Mouse (Mus musculus): ENCODE results near the gene Gm21992.

Gene Gm21992

DNA sequence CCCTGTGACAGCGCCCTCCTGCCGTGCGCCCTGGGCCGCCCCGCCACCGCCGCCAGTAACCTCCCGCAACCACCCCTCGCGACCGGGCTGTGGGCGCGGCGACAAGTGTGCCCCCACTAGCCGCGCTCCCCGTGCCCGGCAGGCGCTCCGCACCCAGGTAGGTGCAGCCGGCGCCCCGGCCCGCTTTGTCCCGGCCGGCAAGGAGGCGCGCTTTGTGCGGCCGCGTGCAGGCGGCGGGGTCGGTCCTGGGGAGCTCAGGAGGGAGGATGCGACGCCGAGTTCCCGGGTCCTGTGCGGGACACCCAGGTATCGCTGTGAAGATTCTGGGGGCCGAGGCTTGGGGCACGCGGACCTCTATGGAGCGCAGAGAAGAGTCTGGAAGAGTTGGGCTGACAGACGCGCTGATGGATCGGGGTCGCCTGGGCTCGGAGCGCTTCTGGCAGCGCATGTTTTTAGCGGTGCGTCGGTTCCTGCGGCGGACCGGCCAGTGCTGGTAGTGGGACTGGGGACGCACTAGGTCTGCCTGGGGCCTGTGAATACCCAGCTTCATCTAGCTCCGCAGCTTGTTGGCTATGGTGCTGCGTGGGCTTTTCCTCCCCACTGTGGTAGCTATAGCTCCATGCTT is 99.1 kb downstream of the Gm21992 start:
- DNase-seq (ENCODE audit: low spot score in 2 of 2), result peak in 1 of 2 experiments; percentile 33

DNA sequence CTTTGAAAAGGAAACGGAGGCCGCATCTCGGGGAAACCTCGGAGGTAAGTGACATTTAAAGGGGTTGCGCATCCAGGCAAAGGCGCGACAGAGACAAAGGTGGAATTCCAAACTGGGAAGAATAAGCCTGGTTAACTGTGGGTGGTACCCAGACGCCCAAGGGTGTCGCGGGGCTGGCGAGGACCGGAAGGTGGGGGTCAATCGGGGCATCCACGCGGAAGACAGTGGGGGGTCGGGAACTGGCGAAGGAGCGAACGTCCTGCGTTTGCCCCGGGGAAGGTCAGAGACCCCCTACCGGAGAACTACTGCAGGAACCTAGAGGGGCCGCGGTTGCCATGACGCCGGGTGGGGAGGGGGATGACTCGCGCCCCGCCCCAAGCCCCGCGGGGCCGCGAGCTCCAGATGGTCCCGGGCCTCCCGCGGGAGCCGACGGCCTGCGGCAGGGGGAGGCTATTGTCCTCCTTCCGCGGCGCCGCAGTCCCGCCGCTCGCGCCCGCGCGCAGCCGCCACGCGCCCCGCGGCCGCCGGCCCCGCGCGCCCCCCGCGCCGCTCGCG is 99.7 kb downstream of the Gm21992 start:
- no peak for DNase-seq (ENCODE audit: low spot score in 2 of 2)

GRCm38 (mm10) chr19:4711098-4711600 is 100.3 kb downstream of the Gm21992 start, which contains the start of gene Sptbn2:
Gene Sptbn2, plus strand, starts transcription at chr19:4711167.
- DNase-seq (ENCODE audit: low spot score in 2 of 2), result no peak

- DNase-seq (ENCODE audit: low spot score in 2 of 2), result no peak
These were observed 102.6 kb downstream of the Gm21992 start for GRCm38 (mm10) chr19:4708765-4709164.

DNA sequence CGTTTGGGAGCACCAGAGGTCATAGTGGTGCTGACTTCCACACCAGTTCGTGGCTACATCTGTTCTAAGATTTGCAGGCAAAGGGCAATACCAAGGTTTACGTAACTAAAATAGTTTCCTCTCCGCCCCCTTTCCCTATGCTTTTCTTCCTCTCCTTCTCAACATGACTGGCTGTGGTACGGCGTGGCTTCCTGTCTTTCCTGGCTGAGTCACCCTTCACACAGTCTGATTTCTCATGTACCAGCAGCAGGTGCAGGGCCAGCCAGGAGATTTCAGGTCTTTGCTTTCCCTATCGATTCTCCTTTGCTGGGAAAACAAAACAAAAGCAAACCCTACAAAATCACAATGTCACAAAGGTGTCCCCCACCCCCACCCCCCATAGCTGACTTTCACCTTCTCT is 110.2 kb downstream of the Gm21992 start:
- no peak for DNase-seq (ENCODE audit: low spot score in 2 of 2)

- DNase-seq (ENCODE audit: low spot score in 2 of 2), result no peak
These were observed 110.8 kb downstream of the Gm21992 start for GRCm38 (mm10) chr19:4700656-4701055.

DNA sequence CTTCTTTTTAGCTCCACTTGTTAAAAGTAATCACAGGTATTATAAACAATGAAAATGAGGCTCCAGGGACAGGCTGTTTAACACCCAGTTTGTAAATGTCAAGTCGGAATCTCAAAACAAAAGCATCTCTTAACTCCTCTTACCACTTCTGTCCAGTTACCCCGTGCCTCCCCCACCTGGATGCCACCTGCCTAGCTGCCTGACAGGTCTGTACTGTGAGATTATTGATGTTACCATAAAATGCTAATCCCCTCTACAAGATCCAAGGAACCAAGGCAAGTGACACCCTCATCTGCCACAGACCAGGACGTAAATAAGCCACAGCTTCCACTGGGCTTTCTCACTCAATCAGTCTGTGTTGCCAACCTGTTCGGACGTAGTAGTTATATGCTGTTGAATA is 111.6 kb downstream of the Gm21992 start:
- no peak for DNase-seq (ENCODE audit: low spot score in 2 of 2)

DNA sequence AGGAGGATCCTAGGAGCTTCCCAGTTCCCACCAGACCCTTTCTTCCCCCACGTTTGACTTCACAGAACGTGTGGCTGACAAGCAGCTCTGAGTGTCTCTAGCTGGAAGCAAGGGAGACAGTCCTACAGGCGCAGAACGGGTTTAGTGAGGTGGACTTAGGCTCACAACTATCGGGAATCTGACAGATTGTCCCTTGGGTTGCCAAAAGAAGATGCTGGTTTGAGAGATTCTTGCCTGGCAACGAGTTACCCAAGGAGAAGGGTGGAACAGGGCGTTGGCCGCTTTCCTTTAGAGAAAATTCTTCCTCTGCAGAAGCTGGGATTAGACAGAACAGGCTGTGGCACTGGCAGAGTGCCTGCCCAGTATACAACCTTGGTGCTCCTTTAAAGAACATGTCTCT is 112.6 kb downstream of the Gm21992 start:
- no peak for DNase-seq (ENCODE audit: low spot score in 2 of 2)

DNA sequence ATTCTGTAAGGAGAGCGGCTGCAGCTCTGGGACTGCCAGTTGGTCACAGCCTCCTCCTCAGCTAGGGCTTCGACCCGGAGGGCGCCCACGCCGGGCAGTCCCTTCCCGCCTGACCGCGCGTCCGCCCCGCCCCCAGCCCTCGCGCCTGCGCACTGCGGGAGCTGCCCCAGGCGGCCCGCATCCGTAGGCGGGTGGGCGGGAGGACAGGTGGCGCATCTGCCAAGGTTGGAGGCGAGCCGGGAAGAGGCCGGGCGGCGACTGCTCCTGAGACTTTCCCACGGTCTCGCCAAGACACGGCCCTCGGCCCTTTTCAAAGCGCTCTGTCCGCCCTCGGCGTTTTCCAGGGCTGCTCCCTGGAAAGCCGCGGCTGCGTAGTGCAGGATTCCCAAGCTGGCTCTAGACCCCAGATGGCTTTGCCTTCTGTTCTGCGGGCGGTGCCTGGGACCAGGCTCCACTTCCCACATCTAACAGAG is 113.2 kb downstream of the Gm21992 start, which contains the start of gene Gm960:
Gene Gm960, minus strand, starts transcription at position 464 of the 473 bp plus-strand sequence.
- DNase-seq (ENCODE audit: low spot score in 2 of 2), result peak; percentile 64 to 76

- DNase-seq (ENCODE audit: low spot score in 2 of 2), result no peak
These were observed 113.7 kb downstream of the Gm21992 start for GRCm38 (mm10) chr19:4697721-4698120.

GRCm38 (mm10) chr19:4697121-4697520 is 114.3 kb downstream of the Gm21992 start:
- no peak for DNase-seq (ENCODE audit: low spot score in 2 of 2)

GRCm38 (mm10) chr19:4694346-4694745 is 117.1 kb downstream of the Gm21992 start:
- no peak for DNase-seq (ENCODE audit: low spot score in 2 of 2)
